Mouse (Mus musculus): ENCODE data around the gene Tmem151b.

DNA sequence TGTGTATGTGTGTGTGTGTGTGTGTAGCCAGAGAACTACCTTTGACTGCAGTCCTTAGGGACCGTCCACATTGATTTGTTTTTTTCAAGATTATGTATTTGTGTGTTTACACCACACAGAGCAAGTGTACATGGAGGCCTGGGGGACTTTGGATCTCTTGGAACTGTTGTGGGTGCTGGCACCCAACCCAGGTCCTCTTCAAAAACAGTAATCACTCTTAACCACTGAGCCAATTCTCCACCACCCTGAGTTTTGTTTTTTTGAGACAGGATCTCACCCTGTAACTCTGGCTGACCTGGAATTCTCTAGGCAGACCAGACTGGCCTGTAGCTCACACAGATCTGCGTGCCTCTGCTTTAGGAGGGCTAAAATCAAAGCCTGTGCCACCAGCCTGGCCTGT, 48.9 kb upstream of the Tmem151b start:
- TF ChIP-seq GATA1 (IDR thresholded peaks at IDR 0.05; ENCODE audit: low read length) (no peak), TAL1 (IDR thresholded peaks at IDR 0.05; ENCODE audit: low read length) (no peak)

Measured in erythroblast, embryonic 14.5 days (primary cell).